Mouse (Mus musculus) megakaryocyte-erythroid progenitor cell, adult 5-6 weeks (primary cell): ENCODE measurements at regions not wholly inside any gene's neighbourhood (a gene's known extent, or its start where the extent isn't known, plus 50 kb on each side); places are given as distances from the start of the nearest gene placed in this dataset.

Source experiments
- ATAC-seq: replicated peaks from 2 replicates; pipeline ENCODE4 v1.8.0; 2016; ENCODE audit warnings: mild to moderate bottlenecking, inconsistent platforms; ENCODE audit not compliant: severe bottlenecking, poor library complexity, low FRiP score, low TSS enrichment

- ATAC-seq = no peak
Measured at GRCm38 (mm10) chr17:70942478-70942877, 60.0 kb upstream of the Myom1 start.

GRCm38 (mm10) chr17:70934258-70934657, 68.2 kb upstream of the Myom1 start:
- no peak for ATAC-seq

GRCm38 (mm10) chr17:70933122-70934050, 69.0 kb upstream of the Myom1 start:
- ATAC-seq = no peak

GRCm38 (mm10) chr17:70932565-70932964, 69.9 kb upstream of the Myom1 start:
- ATAC-seq = no peak

GRCm38 (mm10) chr17:70930600-70930999, 71.8 kb upstream of the Myom1 start:
- no peak for ATAC-seq

- no peak for ATAC-seq
Measured at GRCm38 (mm10) chr17:70929582-70929981, 72.9 kb upstream of the Myom1 start.

GRCm38 (mm10) chr17:70924565-70925220, 71.3 kb upstream of the Tgif1 start:
- peak; percentile 94 for ATAC-seq

- ATAC-seq = no peak
Measured at GRCm38 (mm10) chr17:70921681-70922080, 68.3 kb upstream of the Tgif1 start.

GRCm38 (mm10) chr17:70920181-70920580, 66.8 kb upstream of the Tgif1 start:
- ATAC-seq = no peak

GRCm38 (mm10) chr17:70917183-70917935, 64.0 kb upstream of the Tgif1 start:
- ATAC-seq = no peak

- no peak for ATAC-seq
Measured at GRCm38 (mm10) chr17:70916089-70916750, 62.9 kb upstream of the Tgif1 start.

- 0 out of 2 replicates have a peak, but pooled peaks have one; percentile 37 for ATAC-seq
Measured at GRCm38 (mm10) chr17:70915445-70915844, 62.1 kb upstream of the Tgif1 start.

- ATAC-seq = peak; percentile 53
Measured at GRCm38 (mm10) chr17:70910238-70910637, 56.9 kb upstream of the Tgif1 start.

- no peak for ATAC-seq
Measured at GRCm38 (mm10) chr17:70909573-70909972, 56.2 kb upstream of the Tgif1 start.

- no peak for ATAC-seq
Measured at GRCm38 (mm10) chr17:70908328-70908727, 55.0 kb upstream of the Tgif1 start.
